Comparison of ENCODE assay signal across 7 mouse cellular contexts in the genomic region with DNA sequence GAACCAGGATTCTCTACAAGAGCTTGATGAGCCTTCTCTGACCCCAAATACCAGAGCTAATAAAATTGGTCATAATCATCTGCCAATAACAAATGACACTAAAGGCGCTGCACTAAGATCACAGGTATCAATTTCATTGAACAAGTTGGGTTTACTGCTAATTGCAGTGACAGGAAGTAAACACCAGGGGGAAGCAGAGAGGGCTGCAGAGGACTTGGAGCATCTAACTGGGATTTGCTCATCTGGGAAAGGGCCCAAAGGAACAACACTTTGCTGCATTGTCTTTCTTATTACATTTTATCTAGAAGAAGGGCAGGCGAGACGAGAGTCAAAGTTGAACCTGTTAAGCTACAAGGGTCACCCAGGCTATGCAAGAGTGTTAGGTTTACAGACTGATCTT. TPM values are rescaled to one million over a fixed set of nuclear protein-coding genes. Genes with fewer than 3 reads are reported as not detected.
DNase-seq lines count a peak whose midpoint lies in the region; ATAC-seq and TF ChIP-seq lines count a peak whose summit lies in the region.

No protein-coding gene starts in this region.

- 68% methylated on average over 3 of the region's 3 CpGs for WGBS in embryonic facial prominence, embryonic 11.5 days
- 37% methylated on average over 3 of the region's 3 CpGs for WGBS in lung, adult 2 months

- no peak overlapping the region for H3K27ac ChIP-seq in embryonic facial prominence, embryonic 11.5 days (replicated peaks; ENCODE audit: low read depth, low read length)

- H3K9me3 ChIP-seq in embryonic facial prominence, embryonic 11.5 days (replicated peaks; ENCODE audit: control insufficient read depth, low read length) = no peaks in the 10 kb centered on the region

- peak; percentile 69 for DNase-seq in 3T3-L1 (ENCODE audit: low read depth, low spot score)
- peak; percentile 62 for DNase-seq in B cell, adult 2 months
- peak; percentile 41 for DNase-seq in adrenal gland, postnatal 25 days
- peak; percentile 50 for DNase-seq in embryonic facial prominence, embryonic 11.5 days (ENCODE audit: low spot score)
- DNase-seq in kidney, postnatal 14 days = peak; percentile 62
- DNase-seq in lung, adult 2 months = peak; percentile 42
- DNase-seq in skeletal muscle tissue, adult 2 months (ENCODE audit: low read depth, low spot score) = peak; percentile 62

- H3K27me3 ChIP-seq in embryonic facial prominence, embryonic 11.5 days (ENCODE audit: control insufficient read depth, insufficient read depth, low read length) = no peaks in the 10 kb centered on the region

- no peak overlapping the region for H3K4me3 ChIP-seq in embryonic facial prominence, embryonic 11.5 days (ENCODE audit: low read depth, low read length)
- no peak overlapping the region for H3K4me3 ChIP-seq in lung, adult 2 months (replicated peaks; ENCODE audit: extremely low read depth, low read depth, low read length)

- ATAC-seq in embryonic facial prominence, embryonic 11.5 days (replicated peaks; ENCODE audit: insufficient number of reproducible peaks, low FRiP score, low TSS enrichment, low read depth) = no peak

- TF ChIP-seq CTCF in lung, adult 2 months (IDR thresholded peaks at IDR 0.05; ENCODE audit: insufficient read depth, low read length) = peak; percentile 73

- H3K4me1 ChIP-seq in embryonic facial prominence, embryonic 11.5 days (ENCODE audit: control insufficient read depth, insufficient read depth, low read length) = no peaks in the 10 kb centered on the region
- peaks cover 11% of the 10 kb centered on the region for H3K4me1 ChIP-seq in lung, adult 2 months (ENCODE audit: control insufficient read depth, insufficient read depth, low read length)

- H3K9ac ChIP-seq in embryonic facial prominence, embryonic 11.5 days (replicated peaks; ENCODE audit: low read length) = no peak overlapping the region

- H3K4me2 ChIP-seq in embryonic facial prominence, embryonic 11.5 days (ENCODE audit: low read depth, low read length) = no peak overlapping the region

- no peak for TF ChIP-seq POLR2A in lung, adult 2 months (IDR thresholded peaks at IDR 0.05; ENCODE audit: borderline replicate concordance, extremely low read depth, low read depth, low read length)

- H3K36me3 ChIP-seq in embryonic facial prominence, embryonic 11.5 days (replicated peaks; ENCODE audit: control insufficient read depth, insufficient read depth, low read depth, low read length) = peaks cover 6% of the 10 kb centered on the region

RNA-seq across cellular contexts. Expression of a gene that starts 43.7 kb away (rescaled TPM):
- 24.6 and 30.5 TPM in 2 replicates for total RNA-seq in adrenal gland, postnatal 25 days (2021)
- not detected in 2 replicates for polyA plus RNA-seq in embryonic facial prominence, embryonic 11.5 days (2014; fragmentation: Nextera tagmentation; extraction: Ambion mirVana)
- 5.0 and 7.8 TPM in 2 replicates for polyA plus RNA-seq in lung, adult 2 months (2012; rRNA removed)

RNA-seq across cellular contexts. Expression of a gene that starts 57.0 kb away (rescaled TPM):
- total RNA-seq in adrenal gland, postnatal 25 days (2021) = 54.5 and 70.6 TPM in 2 replicates
- 68.9 and 69.9 TPM in 2 replicates for polyA plus RNA-seq in embryonic facial prominence, embryonic 11.5 days (2014; fragmentation: Nextera tagmentation; extraction: Ambion mirVana)
- 77.0 and 93.3 TPM in 2 replicates for polyA plus RNA-seq in lung, adult 2 months (2012; rRNA removed)

RNA-seq across cellular contexts. Expression of a gene that starts 57.1 kb away (rescaled TPM):
- total RNA-seq in adrenal gland, postnatal 25 days (2021) = 26.6 and 27.9 TPM in 2 replicates
- polyA plus RNA-seq in embryonic facial prominence, embryonic 11.5 days (2014; fragmentation: Nextera tagmentation; extraction: Ambion mirVana) = 32.4 and 32.8 TPM in 2 replicates
- 14.7 and 16.6 TPM in 2 replicates for polyA plus RNA-seq in lung, adult 2 months (2012; rRNA removed)
